Mouse (Mus musculus) yolk sac, embryonic 10.5 days (tissue): ENCODE results near the gene Scd3.
"Not testable (repeated sequence)": the region's sequence is repeated elsewhere in the genome, so short reads cannot be mapped to it uniquely, and the experiment has no call there.

Experiments used
- DNase-seq: peaks from one replicate; pipeline ENCODE4 v3.0.0-alpha.2; 2017; ENCODE audit warnings: low spot score

Scd3 gene

GRCm38 (mm10) chr19:44273711-44274110, 70.6 kb downstream of the Scd3 start:
- no peak for DNase-seq

GRCm38 (mm10) chr19:44274452-44274851, 71.4 kb downstream of the Scd3 start:
- no peak for DNase-seq

GRCm38 (mm10) chr19:44275418-44275817, 72.3 kb downstream of the Scd3 start:
- DNase-seq: no peak

- no peak for DNase-seq
These were observed 73.8 kb downstream of the Scd3 start for GRCm38 (mm10) chr19:44276861-44277260.

- no peak for DNase-seq
These were observed 74.9 kb downstream of the Scd3 start for GRCm38 (mm10) chr19:44277931-44278330.

GRCm38 (mm10) chr19:44280755-44281154, 77.7 kb downstream of the Scd3 start:
- no peak for DNase-seq

GRCm38 (mm10) chr19:44281825-44282447, 78.9 kb downstream of the Scd3 start:
- DNase-seq: not testable (repeated sequence)

- no peak for DNase-seq
These were observed 79.6 kb downstream of the Scd3 start for GRCm38 (mm10) chr19:44282534-44283156.

- DNase-seq: no peak
These were observed 80.3 kb downstream of the Scd3 start for GRCm38 (mm10) chr19:44283157-44284024.

GRCm38 (mm10) chr19:44284025-44284695, 81.1 kb downstream of the Scd3 start:
- peak; percentile 98 for DNase-seq

- DNase-seq: peak; percentile 80
These were observed 81.7 kb downstream of the Scd3 start for GRCm38 (mm10) chr19:44284723-44285122.

- no peak for DNase-seq
These were observed 82.5 kb downstream of the Scd3 start for GRCm38 (mm10) chr19:44285554-44285953.

- DNase-seq: peak; percentile 66
These were observed 83.0 kb downstream of the Scd3 start for GRCm38 (mm10) chr19:44286109-44286508.

- no peak for DNase-seq
These were observed 84.5 kb downstream of the Scd3 start for GRCm38 (mm10) chr19:44287415-44288110.

GRCm38 (mm10) chr19:44292083-44292482, 89.0 kb downstream of the Scd3 start:
- no peak for DNase-seq

- DNase-seq: no peak
These were observed 89.4 kb downstream of the Scd3 start for GRCm38 (mm10) chr19:44292483-44292882.

- peak; percentile 88 for DNase-seq
These were observed 90.1 kb downstream of the Scd3 start, which contains the start of gene Scd2 for GRCm38 (mm10) chr19:44292941-44293768. Gene Scd2, plus strand, starts transcription at chr19:44293674.
